Mouse (Mus musculus) liver, embryonic 11.5 days (tissue): ENCODE results near the gene H2al1f. TPM values are rescaled to one million over a fixed set of nuclear protein-coding genes. Genes with fewer than 3 reads are reported as not detected.
"Not testable (repeated sequence)": the region's sequence is repeated elsewhere in the genome, so short reads cannot be mapped to it uniquely, and the experiment has no call there.

Experiments used
- ATAC-seq: fragments of 200-750 bp; cut with Nextera tagmentation; replicated peaks from 2 replicates; pipeline ENCODE4 v1.8.0; 2017; ENCODE audit warnings: moderate number of reproducible peaks, mild to moderate bottlenecking, moderate TSS enrichment, moderate library complexity; ENCODE audit not compliant: low FRiP score
- DNase-seq: peaks from one replicate; pipeline ENCODE4 v3.0.0-alpha.2; 2017; ENCODE audit warnings: low spot score
- H3K27ac ChIP-seq: fragments of 300-500 bp; sonication (generic); 2 replicates; pipeline ENCODE4 v1.5.1; 2014; ENCODE audit warnings: mild to moderate bottlenecking, low read depth, low read length, control low read depth
- H3K27me3 ChIP-seq: fragments of 300-500 bp; sonication (generic); replicated peaks from 2 replicates; pipeline ENCODE4 v1.6.1; 2014; ENCODE audit warnings: low read length, mixed read lengths; ENCODE audit not compliant: control insufficient read depth, insufficient read depth
- H3K36me3 ChIP-seq: fragments of 300-500 bp; sonication (generic); 2 replicates; pipeline ENCODE4 v1.6.1; 2014; ENCODE audit warnings: mild to moderate bottlenecking, low read length, moderate library complexity, mixed read lengths; ENCODE audit not compliant: control insufficient read depth, insufficient read depth
- H3K4me1 ChIP-seq: fragments of 300-500 bp; sonication (generic); replicated peaks from 2 replicates; pipeline ENCODE4 v1.6.1; 2014; ENCODE audit warnings: low read length, mixed read lengths; ENCODE audit not compliant: control insufficient read depth, insufficient read depth
- H3K4me2 ChIP-seq: fragments of 300-500 bp; sonication (generic); 2 replicates; pipeline ENCODE4 v1.6.1; 2014; ENCODE audit warnings: mild to moderate bottlenecking, control low read depth, moderate library complexity
- H3K4me3 ChIP-seq: fragments of 300-500 bp; sonication (generic); 2 replicates; pipeline ENCODE4 v1.5.1; 2014; ENCODE audit warnings: low read depth, low read length, control low read depth
- H3K9ac ChIP-seq: fragments of 300-500 bp; sonication (generic); 2 replicates; pipeline ENCODE4 v1.6.1; 2014; ENCODE audit warnings: low read depth, low read length, control low read depth
- H3K9me3 ChIP-seq: fragments of 300-500 bp; sonication (generic); 2 replicates; pipeline ENCODE4 v1.6.1; 2016; ENCODE audit warnings: low read length, inconsistent platforms, mixed read lengths; ENCODE audit not compliant: control insufficient read depth
- WGBS: fragments of 180-500 bp; shearing (Covaris S2); extraction: QIAGEN DNeasy Blood & Tissue Kit; methylation state at CpG from one replicate; pipeline ENCODE4 v1.1.7; 2014; 5-methylcytosine and 5-hydroxymethylcytosine counted together
- polyA plus RNA-seq: library from polyadenylated mRNA; unstranded; fragments of >200 nt; fragmentation: Nextera tagmentation; extraction: Ambion mirVana; gene quantifications from 2 replicates; pipeline ENCODE4 v1.2.1, GENCODE M21; 2014

Gene H2al1f
- polyA plus RNA-seq, 1 experiment from 2014 or later = not detected

GRCm38 (mm10) chrX:11302132-11302531 is 12.8 kb upstream of the H2al1f start, which contains the start of gene H2al1b:
Gene H2al1b (plus strand): TSS chrX:11302432.
- not testable (repeated sequence) for H3K4me1 ChIP-seq, H3K27ac ChIP-seq, H3K9me3 ChIP-seq, ATAC-seq, H3K27me3 ChIP-seq, H3K36me3 ChIP-seq, H3K9ac ChIP-seq, H3K4me2 ChIP-seq, H3K4me3 ChIP-seq, DNase-seq
- WGBS = 91% methylated on average over 1 of the region's 3 CpGs

- H3K36me3 ChIP-seq, H3K4me1 ChIP-seq, H3K9ac ChIP-seq, H3K27ac ChIP-seq, DNase-seq, H3K4me3 ChIP-seq, H3K4me2 ChIP-seq, ATAC-seq, H3K9me3 ChIP-seq, H3K27me3 ChIP-seq: not testable (repeated sequence)
- 73% methylated on average over 1 of the region's 6 CpGs for WGBS
Observed at GRCm38 (mm10) chrX:11305355-11305754, 9.6 kb upstream of the H2al1f start, which contains the start of gene H2al1c. Gene H2al1c (plus strand): TSS chrX:11305655.

- not testable (repeated sequence) for ATAC-seq, H3K4me2 ChIP-seq, H3K36me3 ChIP-seq, DNase-seq, H3K27me3 ChIP-seq, H3K9ac ChIP-seq, H3K9me3 ChIP-seq, H3K4me3 ChIP-seq, H3K27ac ChIP-seq, H3K4me1 ChIP-seq
- no CpG with 5 or more reads among the region's 6 CpGs for WGBS
Observed at GRCm38 (mm10) chrX:11308524-11308923, 6.4 kb upstream of the H2al1f start, which contains the start of gene H2al1d. Gene H2al1d (plus strand): TSS chrX:11308824.

- WGBS = no CpG with 5 or more reads among the region's 3 CpGs
- not testable (repeated sequence) for H3K9me3 ChIP-seq, ATAC-seq, H3K9ac ChIP-seq, H3K36me3 ChIP-seq, H3K4me2 ChIP-seq, H3K27me3 ChIP-seq, H3K4me1 ChIP-seq, DNase-seq, H3K4me3 ChIP-seq, H3K27ac ChIP-seq
Observed at GRCm38 (mm10) chrX:11311634-11312033, 3.3 kb upstream of the H2al1f start, which contains the start of gene H2al1e. Gene H2al1e (plus strand): TSS chrX:11311934.

- not testable (repeated sequence) for H3K9ac ChIP-seq, H3K4me2 ChIP-seq, ATAC-seq, H3K9me3 ChIP-seq, H3K27me3 ChIP-seq, DNase-seq, H3K4me1 ChIP-seq, H3K27ac ChIP-seq, H3K4me3 ChIP-seq, H3K36me3 ChIP-seq
- WGBS = no CpG with 5 or more reads among the region's 3 CpGs
Observed at GRCm38 (mm10) chrX:11317956-11318355, 3.0 kb downstream of the H2al1f start, which contains the start of gene H2al1g. Gene H2al1g (plus strand): TSS chrX:11318256.

GRCm38 (mm10) chrX:11321192-11321591 is 6.2 kb downstream of the H2al1f start, which contains the start of gene H2al1h:
Gene H2al1h (plus strand): TSS chrX:11321492.
- no CpG with 5 or more reads among the region's 6 CpGs for WGBS

GRCm38 (mm10) chrX:11324359-11324758 is 9.4 kb downstream of the H2al1f start, which contains the start of gene H2al1i:
Gene H2al1i (plus strand): TSS chrX:11324659.
- not testable (repeated sequence) for H3K27me3 ChIP-seq, H3K9me3 ChIP-seq, H3K36me3 ChIP-seq, H3K4me1 ChIP-seq, H3K9ac ChIP-seq, H3K4me2 ChIP-seq, H3K27ac ChIP-seq, DNase-seq, ATAC-seq, H3K4me3 ChIP-seq
- 89% methylated on average over 3 of the region's 5 CpGs for WGBS

More at GRCm38 (mm10) chrX:11321192-11321591, 6.2 kb downstream of the H2al1f start, which contains the start of gene H2al1h:
- not testable (repeated sequence) for H3K36me3 ChIP-seq, ATAC-seq, DNase-seq, H3K4me3 ChIP-seq, H3K4me1 ChIP-seq, H3K9ac ChIP-seq, H3K27me3 ChIP-seq, H3K27ac ChIP-seq, H3K9me3 ChIP-seq, H3K4me2 ChIP-seq

GRCm38 (mm10) chrX:11327522-11327921 is 12.6 kb downstream of the H2al1f start, which contains the start of gene H2al1j:
Gene H2al1j (plus strand): TSS chrX:11327822.
- H3K9ac ChIP-seq, ATAC-seq, H3K36me3 ChIP-seq, H3K27me3 ChIP-seq, H3K4me3 ChIP-seq, H3K27ac ChIP-seq, H3K4me1 ChIP-seq, DNase-seq, H3K9me3 ChIP-seq, H3K4me2 ChIP-seq: not testable (repeated sequence)
- WGBS = 78% methylated on average over 2 of the region's 2 CpGs

- no peaks in the 10 kb centered on the region for H3K9me3 ChIP-seq
- no peak overlapping the region for H3K27ac ChIP-seq
- no peak overlapping the region for H3K4me2 ChIP-seq
- H3K27me3 ChIP-seq = peaks cover 8% of the 10 kb centered on the region; the same call in 1 of the 2 replicates
- WGBS = 73% methylated on average over 9 of the region's 9 CpGs
- no peak overlapping the region for H3K9ac ChIP-seq
- H3K4me1 ChIP-seq = no peaks in the 10 kb centered on the region
- no peak for DNase-seq
- no peak for ATAC-seq
- H3K36me3 ChIP-seq = no peaks in the 10 kb centered on the region
- no peak overlapping the region for H3K4me3 ChIP-seq
Observed at GRCm38 (mm10) chrX:11345762-11346161, 30.8 kb downstream of the H2al1f start.
